Mouse (Mus musculus): ENCODE measurements around the gene Tmed8. TPM values are rescaled to one million over a fixed set of nuclear protein-coding genes. Genes with fewer than 3 reads are reported as not detected.

The Tmed8 gene
- polyA plus RNA-seq, 1 experiment from 2014 or later, result 6.9 TPM

- H3K36me3 ChIP-seq (replicated peaks; ENCODE audit: control insufficient read depth, insufficient read depth), result peaks cover 61% of the 10 kb centered on the region
- no peaks in the 10 kb centered on the region for H3K27me3 ChIP-seq (ENCODE audit: control insufficient read depth, insufficient read depth, low read length)
- WGBS, result 63% methylated on average over 2 of the region's 2 CpGs
- H3K4me2 ChIP-seq (replicated peaks), result no peak overlapping the region
- no peaks in the 10 kb centered on the region for H3K9me3 ChIP-seq (ENCODE audit: control insufficient read depth, low read length)
- DNase-seq (ENCODE audit: low spot score) (no peak), ATAC-seq (ENCODE audit: low FRiP score) (no peak)
- H3K9ac ChIP-seq, result no peak overlapping the region
- H3K27ac ChIP-seq, result no peak overlapping the region
- H3K4me3 ChIP-seq (replicated peaks; ENCODE audit: low read length), result no peak overlapping the region
- no peaks in the 10 kb centered on the region for H3K4me1 ChIP-seq (replicated peaks; ENCODE audit: control insufficient read depth, insufficient read depth, low read length)
Measured at GRCm38 (mm10) chr12:87131181-87131580, 69.1 kb downstream of the Tmed8 start.

DNA sequence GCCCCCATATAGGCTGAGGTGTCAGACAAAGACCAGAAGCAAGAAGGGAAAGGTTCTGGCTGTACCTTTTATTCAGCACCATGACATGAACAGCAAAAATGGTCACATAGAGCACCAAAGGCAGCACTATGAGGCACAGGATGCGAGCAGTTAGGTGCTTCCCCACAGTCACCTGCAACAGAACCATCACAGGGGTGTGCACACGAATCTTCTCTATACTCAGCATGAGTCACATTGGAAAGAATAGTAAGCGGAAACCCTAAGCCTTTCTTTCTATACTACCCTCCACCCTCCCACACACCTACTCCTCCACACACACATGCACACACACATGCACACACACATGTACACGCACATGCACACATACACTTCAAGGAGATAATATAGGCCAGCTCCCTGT, 70.0 kb downstream of the Tmed8 start:
- Histone ChIP-seq H3K4me1 (replicated peaks; ENCODE audit: control insufficient read depth, insufficient read depth, low read length) (no peaks in the 10 kb centered on the region), H3K9ac (no peak overlapping the region), H3K36me3 (replicated peaks; ENCODE audit: control insufficient read depth, insufficient read depth) (peaks cover 60% of the 10 kb centered on the region), H3K4me3 (replicated peaks; ENCODE audit: low read length) (no peak overlapping the region), H3K27me3 (ENCODE audit: control insufficient read depth, insufficient read depth, low read length) (no peaks in the 10 kb centered on the region), H3K4me2 (replicated peaks) (no peak overlapping the region), H3K27ac (no peak overlapping the region), H3K9me3 (ENCODE audit: control insufficient read depth, low read length) (no peaks in the 10 kb centered on the region)
- 89% methylated on average over 4 of the region's 4 CpGs for WGBS
- DNase-seq (ENCODE audit: low spot score), result no peak
- no peak for ATAC-seq (ENCODE audit: low FRiP score)

- Histone ChIP-seq H3K27ac (no peak overlapping the region), H3K9ac (no peak overlapping the region), H3K4me3 (replicated peaks; ENCODE audit: low read length) (no peak overlapping the region), H3K36me3 (replicated peaks; ENCODE audit: control insufficient read depth, insufficient read depth) (peaks cover 56% of the 10 kb centered on the region), H3K4me1 (replicated peaks; ENCODE audit: control insufficient read depth, insufficient read depth, low read length) (no peaks in the 10 kb centered on the region), H3K27me3 (ENCODE audit: control insufficient read depth, insufficient read depth, low read length) (no peaks in the 10 kb centered on the region), H3K9me3 (ENCODE audit: control insufficient read depth, low read length) (no peaks in the 10 kb centered on the region), H3K4me2 (replicated peaks) (no peak overlapping the region)
- no peak for DNase-seq (ENCODE audit: low spot score)
- 76% methylated on average over 4 of the region's 4 CpGs for WGBS
- ATAC-seq (ENCODE audit: low FRiP score), result no peak
Measured at GRCm38 (mm10) chr12:87127256-87127655, 73.0 kb downstream of the Tmed8 start.

GRCm38 (mm10) chr12:87121918-87122589, 78.2 kb downstream of the Tmed8 start:
- H3K4me1 ChIP-seq (replicated peaks; ENCODE audit: control insufficient read depth, insufficient read depth, low read length), result no peaks in the 10 kb centered on the region
- H3K27me3 ChIP-seq (ENCODE audit: control insufficient read depth, insufficient read depth, low read length), result no peaks in the 10 kb centered on the region
- 97% methylated on average over 4 of the region's 4 CpGs for WGBS
- ATAC-seq (ENCODE audit: low FRiP score) (no peak), DNase-seq (ENCODE audit: low spot score) (no peak)
- no peak overlapping the region for H3K9ac ChIP-seq
- H3K9me3 ChIP-seq (ENCODE audit: control insufficient read depth, low read length), result no peaks in the 10 kb centered on the region
- peaks cover 54% of the 10 kb centered on the region for H3K36me3 ChIP-seq (replicated peaks; ENCODE audit: control insufficient read depth, insufficient read depth)
- no peak overlapping the region for H3K4me3 ChIP-seq (replicated peaks; ENCODE audit: low read length)
- H3K27ac ChIP-seq, result no peak overlapping the region
- no peak overlapping the region for H3K4me2 ChIP-seq (replicated peaks)

Other genes with a start within 250 kb of the Tmed8 start
- 14.9 and 15.6 TPM in 2 replicates for gene Zdhhc22, start 210.0 kb downstream of the Tmed8 start, polyA plus RNA-seq (2014; fragmentation: Nextera tagmentation; extraction: Ambion mirVana)
- gene Tmem63c, start 179.1 kb downstream of the Tmed8 start, polyA plus RNA-seq (2014; fragmentation: Nextera tagmentation; extraction: Ambion mirVana), result 13.8 and 16.2 TPM in 2 replicates
- 3.2 and 5.0 TPM in 2 replicates for gene Ngb, start 97.9 kb downstream of the Tmed8 start, polyA plus RNA-seq (2014; fragmentation: Nextera tagmentation; extraction: Ambion mirVana)
- 26.6 and 31.9 TPM in 2 replicates for gene Gstz1, start 53.3 kb downstream of the Tmed8 start, polyA plus RNA-seq (2014; fragmentation: Nextera tagmentation; extraction: Ambion mirVana)
- 15.1 and 19.6 TPM in 2 replicates for gene Pomt2, start 52.5 kb downstream of the Tmed8 start, polyA plus RNA-seq (2014; fragmentation: Nextera tagmentation; extraction: Ambion mirVana)
- gene Samd15, start 731 bp downstream of the Tmed8 start, polyA plus RNA-seq (2014; fragmentation: Nextera tagmentation; extraction: Ambion mirVana), result 1.3 and 1.6 TPM in 2 replicates
- gene Noxred1, start 38.3 kb upstream of the Tmed8 start, polyA plus RNA-seq (2014; fragmentation: Nextera tagmentation; extraction: Ambion mirVana), result 1.7 and 2.4 TPM in 2 replicates
- 56.7 and 58.9 TPM in 2 replicates for gene Vipas39, start 65.8 kb upstream of the Tmed8 start, polyA plus RNA-seq (2014; fragmentation: Nextera tagmentation; extraction: Ambion mirVana)
- 169 and 181 TPM in 2 replicates for gene Ahsa1, start 66.0 kb upstream of the Tmed8 start, polyA plus RNA-seq (2014; fragmentation: Nextera tagmentation; extraction: Ambion mirVana)
- gene Ism2, start 99.3 kb upstream of the Tmed8 start, polyA plus RNA-seq (2014; fragmentation: Nextera tagmentation; extraction: Ambion mirVana), result 0.86 and 1.3 TPM in 2 replicates
- 72.0 and 72.5 TPM in 2 replicates for gene Sptlc2, start 187.9 kb upstream of the Tmed8 start, polyA plus RNA-seq (2014; fragmentation: Nextera tagmentation; extraction: Ambion mirVana)
- gene Slirp, start 243.4 kb upstream of the Tmed8 start, polyA plus RNA-seq (2014; fragmentation: Nextera tagmentation; extraction: Ambion mirVana), result 195 and 248 TPM in 2 replicates
- gene Alkbh1, start 243.6 kb upstream of the Tmed8 start, polyA plus RNA-seq (2014; fragmentation: Nextera tagmentation; extraction: Ambion mirVana), result 28.7 and 36.3 TPM in 2 replicates